ENCODE assay signal across 8 mouse cellular contexts in genomic region chr11:117969945-117970872, GRCm38 (mm10). TPM values are rescaled to one million over a fixed set of nuclear protein-coding genes. Genes with fewer than 3 reads are reported as not detected.
A peak's percentile ranks its signal among the peaks of the same experiment; 100 is the strongest.
DNase-seq lines count a peak whose midpoint lies in the region; ATAC-seq lines count a peak whose summit lies in the region.

Socs3 (minus strand) TSS chr11:117970047.

- ATAC-seq in intestine, embryonic 15.5 days, result peak; percentile 48

- 9% methylated on average over 21 of the region's 21 CpGs for WGBS in intestine, embryonic 15.5 days

- H3K27me3 ChIP-seq in intestine, embryonic 15.5 days (replicated peaks), result no peaks in the 10 kb centered on the region

- peak within 1 kb of the TSS; percentile 74 for H3K4me3 ChIP-seq in intestine, embryonic 15.5 days (replicated peaks)

- H3K9me3 ChIP-seq in intestine, embryonic 15.5 days, result no peaks in the 10 kb centered on the region

- H3K9ac ChIP-seq in intestine, embryonic 15.5 days, result peak within 1 kb of the TSS; percentile 82

- H3K4me1 ChIP-seq in intestine, embryonic 15.5 days (replicated peaks), result peaks cover 50% of the 10 kb centered on the region

- peak; percentile 95 for DNase-seq in adipocyte (ENCODE audit: low spot score)
- peak; percentile 96 for DNase-seq in embryo, embryonic 10.5 days (ENCODE audit: low spot score)
- peak; percentile 78 for DNase-seq in gastrocnemius, postnatal 25 days
- DNase-seq in left cerebral cortex, postnatal 25 days (ENCODE audit: low spot score in 2 of 2), result peak; percentile 93 to 94
- DNase-seq in mesoderm, embryonic 11.5 days (ENCODE audit: low read depth, low spot score), result peak; percentile 91
- DNase-seq in right cerebral cortex, postnatal 36 days (ENCODE audit: low spot score in 2 of 2), result peak; percentile 81 to 88
- DNase-seq in yolk sac, embryonic 10.5 days (ENCODE audit: low spot score), result peak; percentile 87

- no peaks in the 10 kb centered on the region for H3K36me3 ChIP-seq in intestine, embryonic 15.5 days

- H3K4me2 ChIP-seq in intestine, embryonic 15.5 days (replicated peaks), result peak within 1 kb of the TSS; percentile 95

- H3K27ac ChIP-seq in intestine, embryonic 15.5 days, result peak within 1 kb of the TSS; percentile 97

- intact Hi-C loops in left cerebral cortex, postnatal 25 days (cut with DNase I), result loop anchor here (1.0 to 2.0 kb wide), 4 partner anchors 38 to 97 kb away; partner anchors contain the start of gene Tha1

RNA-seq across cellular contexts. Expression of gene Socs3, which starts in this region (rescaled TPM):
- 1 to 10 TPM; 4.4 to 6.1 TPM for total RNA-seq in gastrocnemius, postnatal 25 days (2021)
- polyA plus RNA-seq in intestine, embryonic 15.5 days (2015; fragmentation: Nextera tagmentation; extraction: Ambion mirVana), result 18.4 and 19.1 TPM in 2 replicates
- 1 to 10 TPM; 3.8 to 4.3 TPM for total RNA-seq in left cerebral cortex, postnatal 25 days (2021)

Comparison
In these comparisons a context has a peak if more than half of its experiments do, and no peak if none do; other contexts are left out.
1. Peak in every context shown above with its lines: DNase-seq, ATAC-seq, H3K4me3 ChIP-seq and H3K27ac ChIP-seq.